Comparison of ENCODE assay signal across 14 mouse cellular contexts in genomic region chr10:61200998-61201397, GRCm38 (mm10). TPM values are rescaled to one million over a fixed set of nuclear protein-coding genes. Genes with fewer than 3 reads are reported as not detected.
"Had no signal": no experiment of that assay in that cellular context is flagged by ENCODE, and none has a peak within 500 bp of the region (broad histone marks: within the 10 kb centered on the region; RNA-seq: fewer than 3 reads in every experiment).

No protein-coding gene starts in this region.

- H3K27ac ChIP-seq: kidney, embryonic 15.5 days; limb, embryonic 12.5 days; liver, embryonic 13.5 days; lung, embryonic 15.5 days; macrophage; midbrain, embryonic 13.5 days; neural tube, embryonic 15.5 days; stomach, postnatal 0 days had no signal

- H3K36me3 ChIP-seq: kidney, embryonic 15.5 days; limb, embryonic 12.5 days; liver, embryonic 13.5 days; lung, embryonic 15.5 days; midbrain, embryonic 13.5 days; neural tube, embryonic 15.5 days had no signal

- H3K4me3 ChIP-seq: kidney, embryonic 15.5 days; limb, embryonic 12.5 days; liver, embryonic 13.5 days; lung, embryonic 15.5 days; midbrain, embryonic 13.5 days; neural tube, embryonic 15.5 days had no signal

- H3K4me1 ChIP-seq: liver, embryonic 13.5 days; lung, embryonic 15.5 days; neural tube, embryonic 15.5 days had no signal

- ATAC-seq: midbrain, embryonic 13.5 days had no signal

- H3K27me3 ChIP-seq: kidney, embryonic 15.5 days; limb, embryonic 12.5 days; liver, embryonic 13.5 days; lung, embryonic 15.5 days; neural tube, embryonic 15.5 days had no signal

- H3K9me3 ChIP-seq: kidney, embryonic 15.5 days; limb, embryonic 12.5 days; liver, embryonic 13.5 days; lung, embryonic 15.5 days; midbrain, embryonic 13.5 days; neural tube, embryonic 15.5 days had no signal

- DNase-seq: kidney, postnatal 14 days; liver; liver, embryonic 13.5 days; liver, postnatal 0 days; lung, postnatal 14 days; thymus, postnatal 4 days had no signal

RNA-seq across cellular contexts. Expression of gene Tbata, which starts 29.2 kb away (rescaled TPM):
- polyA plus RNA-seq: limb, embryonic 12.5 days; liver, embryonic 13.5 days; liver, postnatal 0 days; macrophage; neural tube, embryonic 11.5 days; neural tube, embryonic 15.5 days had no signal
